Mouse (Mus musculus): ENCODE results near the gene Ccn2. TPM values are rescaled to one million over a fixed set of nuclear protein-coding genes. Genes with fewer than 3 reads are reported as not detected.

Ccn2 gene
- total and polyA plus RNA-seq, 3 experiments: not detected

GRCm38 (mm10) chr10:24598693-24599092 lies 3.5 kb downstream of the Ccn2 start:
- H3K27me3 ChIP-seq (replicated peaks): no peaks in the 10 kb centered on the region
- no peak overlapping the region for H3K27ac ChIP-seq (ENCODE audit: insufficient read depth, low read depth)
- in situ Hi-C loops (cut with MboI; ENCODE audit: low pct_ligation_motif_present, low pct_unique_long_range_greater_than_20kb, low sequenced_read_pairs) (no loop called here), dilution Hi-C loops (cut with MboI; ENCODE audit: extremely low pct_ligation_motif_present, extremely low pct_unique_long_range_greater_than_20kb, low sequenced_read_pairs) (no loop called here)
- H3K4me1 ChIP-seq (ENCODE audit: control insufficient read depth in 1 of 2, insufficient read depth in 2 of 2): peaks cover 0 to 2% of the 10 kb centered on the region in 2 experiments; a peak in 1 of 4 replicates
- no peak for DNase-seq (ENCODE audit: extremely low read depth)
- H3K4me3 ChIP-seq (replicated peaks in 1 of 3; ENCODE audit: low read depth in 2 of 3, low read length in 2 of 3, poor library complexity in 1 of 3): no peak overlapping the region
- no peak overlapping the region for H3K4me2 ChIP-seq (ENCODE audit: insufficient read depth, low read depth, poor library complexity, severe bottlenecking)
- H3K36me3 ChIP-seq (replicated peaks in 1 of 2; ENCODE audit: control insufficient read depth in 1 of 2, insufficient read depth in 1 of 2, low read length in 1 of 2): no peaks in the 10 kb centered on the region
- peaks cover 1% of the 10 kb centered on the region for H3K9me3 ChIP-seq (replicated peaks; ENCODE audit: low read length)
- TF ChIP-seq HCFC1 (IDR thresholded peaks at IDR 0.05; ENCODE audit: low read depth, low read length) (no peak), KAT2A (IDR thresholded peaks at IDR 0.05; ENCODE audit: insufficient replicate concordance, low read length) (no peak), JUN (IDR thresholded peaks at IDR 0.05; ENCODE audit: insufficient read depth, low read depth, low read length) (no peak), MAFK (IDR thresholded peaks at IDR 0.05; ENCODE audit: insufficient replicate concordance, low read length) (no peak), NRF1 (IDR thresholded peaks at IDR 0.05; ENCODE audit: low read depth, low read length) (no peak), USF2 (conservative IDR thresholded peaks at IDR 0.05; ENCODE audit: low read depth, low read length) (no peak), MEF2A (IDR thresholded peaks at IDR 0.05; ENCODE audit: borderline replicate concordance, low read depth, low read length) (no peak), IRF4 (IDR thresholded peaks at IDR 0.05; ENCODE audit: low read depth, low read length) (no peak), TCF12 (IDR thresholded peaks at IDR 0.05; ENCODE audit: low read depth, low read length) (no peak), CHD1 (IDR thresholded peaks at IDR 0.05; ENCODE audit: low read depth, low read length) (no peak), SIN3A (IDR thresholded peaks at IDR 0.05; ENCODE audit: low read length) (no peak), USF1 (IDR thresholded peaks at IDR 0.05; ENCODE audit: low read depth, low read length) (no peak), ELF1 (IDR thresholded peaks at IDR 0.05; ENCODE audit: low read depth, low read length) (no peak), SMC3 (IDR thresholded peaks at IDR 0.05; ENCODE audit: low read depth, low read length) (no peak), ZKSCAN1 (IDR thresholded peaks at IDR 0.05; ENCODE audit: borderline replicate concordance, low read depth, low read length) (no peak)
- H3K9ac ChIP-seq (ENCODE audit: insufficient read depth, low read depth): no peak overlapping the region
- H3K79me2 ChIP-seq (replicated peaks; ENCODE audit: control insufficient read depth, extremely low read depth, insufficient read depth, poor library complexity, severe bottlenecking): no peaks in the 10 kb centered on the region

GRCm38 (mm10) chr10:24599802-24600201 lies 4.6 kb downstream of the Ccn2 start:
- TF ChIP-seq MEF2A (IDR thresholded peaks at IDR 0.05; ENCODE audit: borderline replicate concordance, low read depth, low read length): no peak
- no peak for TF ChIP-seq POLR2A (IDR thresholded peaks at IDR 0.05; ENCODE audit: low read depth, low read length)
- Histone ChIP-seq H3K9ac (ENCODE audit: insufficient read depth, low read depth) (no peak overlapping the region), H3K79me2 (replicated peaks; ENCODE audit: control insufficient read depth, extremely low read depth, insufficient read depth, poor library complexity, severe bottlenecking) (no peaks in the 10 kb centered on the region), H3K27me3 (replicated peaks) (no peaks in the 10 kb centered on the region), H3K4me1 (ENCODE audit: control insufficient read depth in 1 of 2, insufficient read depth in 2 of 2) (peaks cover 0 to 2% of the 10 kb centered on the region in 2 experiments; a peak in 1 of 4 replicates), H3K4me2 (ENCODE audit: insufficient read depth, low read depth, poor library complexity, severe bottlenecking) (no peak overlapping the region), H3K36me3 (replicated peaks in 1 of 2; ENCODE audit: control insufficient read depth in 1 of 2, insufficient read depth in 1 of 2, low read length in 1 of 2) (no peaks in the 10 kb centered on the region), H3K9me3 (replicated peaks; ENCODE audit: low read length) (peaks cover 1% of the 10 kb centered on the region), H3K27ac (ENCODE audit: insufficient read depth, low read depth) (no peak overlapping the region), H3K4me3 (replicated peaks in 1 of 3; ENCODE audit: low read depth in 2 of 3, low read length in 2 of 3, poor library complexity in 1 of 3) (no peak overlapping the region)
- no peak for DNase-seq (ENCODE audit: extremely low read depth)
- in situ Hi-C loops (cut with MboI; ENCODE audit: low pct_ligation_motif_present, low pct_unique_long_range_greater_than_20kb, low sequenced_read_pairs) (loop anchor here (25.0 kb wide), 1 partner anchor 213 kb away; no protein-coding TSS in a partner anchor), dilution Hi-C loops (cut with MboI; ENCODE audit: extremely low pct_ligation_motif_present, extremely low pct_unique_long_range_greater_than_20kb, low sequenced_read_pairs) (no loop called here)
